Mouse (Mus musculus) liver, adult 2 months (tissue): ENCODE measurements around the gene Sytl1. TPM values are rescaled to one million over a fixed set of nuclear protein-coding genes. Genes with fewer than 3 reads are reported as not detected.

Experiments
- DNase-seq: peaks from one replicate; pipeline ENCODE4 v3.0.0-alpha.2; 2011; ENCODE audit warnings: low read depth, low spot score; ENCODE audit errors: extremely low read depth
- H3K27ac ChIP-seq: fragments of 200-500 bp; replicated peaks from 2 replicates; pipeline ENCODE4 v1.5.1; 2012; ENCODE audit warnings: low read depth, mild to moderate bottlenecking, control low read depth, inconsistent platforms, low read length; ENCODE audit not compliant: insufficient read depth
- H3K27me3 ChIP-seq: fragments of 200-500 bp; 2 replicates; pipeline ENCODE4 v1.6.1; 2012; ENCODE audit warnings: mild to moderate bottlenecking, moderate library complexity, low read length, inconsistent platforms; ENCODE audit not compliant: control insufficient read depth, insufficient read depth
- H3K36me3 ChIP-seq: fragments of 200-500 bp; 2 replicates; pipeline ENCODE4 v1.6.1; 2012; ENCODE audit warnings: low read length, inconsistent platforms; ENCODE audit not compliant: control insufficient read depth, insufficient read depth
- H3K4me1 ChIP-seq: fragments of 200-500 bp; 2 replicates; pipeline ENCODE4 v1.6.1; 2011; ENCODE audit warnings: low read length; ENCODE audit not compliant: control insufficient read depth, insufficient read depth
- H3K4me3 ChIP-seq: fragments of 200-500 bp; 2 replicates; pipeline ENCODE4 v1.5.1; 2011; ENCODE audit warnings: low read depth, mild to moderate bottlenecking, control low read depth, low read length, moderate library complexity; ENCODE audit not compliant: insufficient read depth
- H3K79me2 ChIP-seq: fragments of 200-500 bp; 2 replicates; pipeline ENCODE4 v1.6.1; 2012; ENCODE audit warnings: inconsistent platforms, mild to moderate bottlenecking, low read length, moderate library complexity; ENCODE audit not compliant: control insufficient read depth, insufficient read depth
- H3K9ac ChIP-seq: fragments of 200-500 bp; 2 replicates; pipeline ENCODE4 v1.6.1; 2012; ENCODE audit warnings: low read depth, mild to moderate bottlenecking, control low read depth, inconsistent platforms, low read length
- CTCF ChIP-seq: fragments of 200-500 bp; IDR thresholded peaks from 2 replicates; pipeline ENCODE4 v1.5.1; 2011; ENCODE audit warnings: low read depth, low read length, control low read depth
- POLR2A ChIP-seq: fragments of 200-500 bp; IDR thresholded peaks from 2 replicates; pipeline ENCODE4 v1.6.1; 2011; ENCODE audit warnings: low read length, control low read depth; ENCODE audit not compliant: insufficient read depth; ENCODE audit errors: extremely low read depth
- WGBS: fragments of 180-500 bp; shearing (Covaris S2); methylation state at CpG from one replicate; pipeline ENCODE4 v1.1.7; 2018; 5-methylcytosine and 5-hydroxymethylcytosine counted together
- polyA plus RNA-seq: library from polyadenylated mRNA; depleted of rRNA; stranded (reverse); fragments of >200 nt; gene quantifications from 2 replicates; pipeline ENCODE4 v1.2.3, GENCODE M21; 2012
- total RNA-seq: library from RNA; depleted of rRNA; stranded (reverse); fragments of >200 nt; gene quantifications from 2 replicates; pipeline ENCODE4 v1.2.3, GENCODE M21; 2014

Gene Sytl1
- total and polyA plus RNA-seq, 2 experiments = 2.9 to 4.2 TPM

DNA sequence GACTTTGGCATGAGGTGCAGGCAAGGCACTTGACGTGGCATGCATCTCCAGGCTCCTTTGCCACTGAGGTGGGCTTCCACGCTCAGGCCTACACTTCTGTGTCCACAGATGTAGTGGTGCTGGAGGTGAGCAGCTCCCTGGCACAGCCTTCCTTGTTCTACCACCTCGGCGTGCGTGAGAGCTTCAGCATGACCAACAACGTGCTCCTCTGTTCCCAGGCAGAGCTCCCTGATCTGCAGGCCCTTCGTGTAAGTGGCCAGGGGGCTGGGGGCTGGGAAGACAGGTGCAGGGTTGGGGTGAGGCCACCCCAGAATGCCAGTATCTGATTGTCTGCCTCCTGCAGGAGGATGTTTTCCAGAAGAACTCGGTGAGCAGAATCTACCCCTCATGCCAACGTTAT is 20.2 kb downstream of the Sytl1 start:
- no peaks in the 10 kb centered on the region for H3K27me3 ChIP-seq
- H3K36me3 ChIP-seq = no peaks in the 10 kb centered on the region
- H3K9ac ChIP-seq = no peak overlapping the region
- 74% methylated on average over 9 of the region's 9 CpGs for WGBS
- peaks cover 2% of the 10 kb centered on the region; the same call in 1 of the 2 replicates for H3K4me1 ChIP-seq
- DNase-seq = no peak
- no peak overlapping the region for H3K4me3 ChIP-seq
- no peak for TF ChIP-seq CTCF
- no peak for TF ChIP-seq POLR2A
- no peak overlapping the region for H3K27ac ChIP-seq
- no peaks in the 10 kb centered on the region for H3K79me2 ChIP-seq

DNA sequence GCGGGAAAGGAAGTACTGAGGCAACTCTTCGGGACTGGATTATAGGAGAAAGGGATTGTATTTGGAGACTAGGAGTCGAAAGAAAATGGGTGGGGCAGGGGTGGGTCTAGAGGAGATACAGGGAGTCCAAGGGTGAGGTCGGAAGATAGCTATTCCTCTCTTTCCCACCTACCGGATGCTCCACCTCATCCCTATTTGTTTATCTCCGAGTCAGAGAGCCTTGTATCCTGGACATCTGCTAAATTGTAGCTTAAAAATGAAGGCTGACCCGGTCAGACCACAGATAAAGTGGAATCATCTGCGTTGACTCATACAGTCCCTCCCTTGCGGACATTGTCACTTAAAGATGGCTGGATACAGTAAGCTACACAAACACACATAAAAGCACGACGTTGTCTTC is 21.0 kb downstream of the Sytl1 start:
- H3K27me3 ChIP-seq = no peaks in the 10 kb centered on the region
- peaks cover 2% of the 10 kb centered on the region; the same call in 1 of the 2 replicates for H3K4me1 ChIP-seq
- H3K27ac ChIP-seq = peak overlapping the region; percentile 20; the same call in 1 of the 2 replicates
- peak overlapping the region; percentile 74; the same call in 1 of the 2 replicates for H3K4me3 ChIP-seq
- H3K36me3 ChIP-seq = no peaks in the 10 kb centered on the region
- no peak overlapping the region for H3K9ac ChIP-seq
- H3K79me2 ChIP-seq = no peaks in the 10 kb centered on the region
- 32% methylated on average over 11 of the region's 11 CpGs for WGBS
- no peak for DNase-seq
- no peak for TF ChIP-seq CTCF
- no peak for TF ChIP-seq POLR2A

GRCm38 (mm10) chr4:133240934-133241908 is 21.7 kb downstream of the Sytl1 start:
- H3K27ac ChIP-seq = peak overlapping the region; percentile 63
- under 1% methylated on average over 78 of the region's 78 CpGs for WGBS
- TF ChIP-seq POLR2A = peak; percentile 64
- peak; percentile 12; the same call in 1 of the 2 replicates for TF ChIP-seq CTCF
- peak overlapping the region; percentile 74 for H3K4me3 ChIP-seq
- peak; percentile 61 for DNase-seq
- no peaks in the 10 kb centered on the region for H3K79me2 ChIP-seq
- peaks cover 2% of the 10 kb centered on the region; the same call in 1 of the 2 replicates for H3K4me1 ChIP-seq
- no peaks in the 10 kb centered on the region for H3K36me3 ChIP-seq
- H3K27me3 ChIP-seq = no peaks in the 10 kb centered on the region
- peak overlapping the region; percentile 84 for H3K9ac ChIP-seq

DNA sequence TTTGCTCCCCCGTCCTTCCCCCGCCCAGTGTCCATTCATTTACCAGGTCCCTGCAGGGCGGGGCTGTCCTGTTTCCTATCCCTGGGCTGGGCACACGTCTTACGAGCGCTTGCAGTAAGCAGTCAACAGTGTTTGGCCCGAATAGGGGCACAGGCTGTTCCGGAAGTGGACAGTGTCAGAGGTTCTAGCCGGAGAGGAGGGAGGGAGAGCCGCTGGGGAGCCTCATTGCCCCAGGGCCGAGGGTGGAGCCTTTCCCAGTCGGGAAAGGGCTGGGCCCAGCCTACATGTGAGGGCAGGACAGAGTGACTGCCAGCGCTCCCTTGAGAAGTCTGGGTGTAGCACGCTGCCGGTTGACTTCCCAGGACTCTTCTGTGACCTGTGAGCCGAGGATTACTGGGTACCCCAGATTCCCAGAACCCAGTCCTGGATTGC is 22.4 kb downstream of the Sytl1 start, which contains the start of gene Map3k6:
Gene Map3k6, plus strand, starts transcription at position 329 of the 432 bp plus-strand sequence.
- peak within 1 kb of the TSS; percentile 63 for H3K27ac ChIP-seq
- TF ChIP-seq CTCF = no peak
- 0 out of 2 replicates have a peak, but pooled peaks have one; percentile 26 for TF ChIP-seq POLR2A
- peak within 1 kb of the TSS; percentile 74 for H3K4me3 ChIP-seq
- H3K4me1 ChIP-seq = peaks cover 2% of the 10 kb centered on the region; the same call in 1 of the 2 replicates
- no peaks in the 10 kb centered on the region for H3K79me2 ChIP-seq
- 20% methylated on average over 16 of the region's 16 CpGs for WGBS
- no peaks in the 10 kb centered on the region for H3K27me3 ChIP-seq
- peak; percentile 65 for DNase-seq
- peak within 1 kb of the TSS; percentile 84 for H3K9ac ChIP-seq
- H3K36me3 ChIP-seq = no peaks in the 10 kb centered on the region

- no peaks in the 10 kb centered on the region for H3K36me3 ChIP-seq
Observed at GRCm38 (mm10) chr4:133237911-133238310, 25.0 kb downstream of the Sytl1 start.

More at GRCm38 (mm10) chr4:133237911-133238310, 25.0 kb downstream of the Sytl1 start:
- Histone ChIP-seq H3K4me3 (no peak overlapping the region), H3K79me2 (no peaks in the 10 kb centered on the region), H3K27ac (no peak overlapping the region), H3K27me3 (no peaks in the 10 kb centered on the region), H3K4me1 (peaks cover 2% of the 10 kb centered on the region; the same call in 1 of the 2 replicates), H3K9ac (no peak overlapping the region)
- TF ChIP-seq POLR2A = no peak
- no peak for DNase-seq
- 64% methylated on average over 4 of the region's 4 CpGs for WGBS
